Mouse (Mus musculus) naive thymus-derived CD4-positive, alpha-beta T cell, adult 5 months (primary cell): Measurements from ENCODE around the gene Itm2a. TPM values are rescaled to one million over a fixed set of nuclear protein-coding genes. Genes with fewer than 3 reads are reported as not detected.

Experiments
- polyA plus RNA-seq: library from polyadenylated mRNA; unstranded; fragments of 100-300 nt; shearing (Covaris generic); gene quantifications from one replicate; pipeline ENCODE4 v1.2.1, GENCODE M21; 2017

Gene Itm2a
- polyA plus RNA-seq = 301 TPM

GRCm38 (mm10) chrX:107402915-107403912 is at the start of gene Itm2a:
Itm2a (minus strand) TSS chrX:107403376.

Other genes with a start within 250 kb of the Itm2a start
- 66.0 TPM for gene Gpr174, start 147.5 kb downstream of the Itm2a start, polyA plus RNA-seq